Mouse (Mus musculus) spleen, adult 2 months (tissue): ENCODE results near the gene Apba1.

Experiments used
- CTCF ChIP-seq: fragments of 200-500 bp; IDR thresholded peaks from 2 replicates; pipeline ENCODE4 v1.5.1; 2011; ENCODE audit warnings: mild to moderate bottlenecking, inconsistent platforms; ENCODE audit not compliant: insufficient read depth, insufficient read length, insufficient replicate concordance; ENCODE audit errors: extremely low read depth
- POLR2A ChIP-seq: fragments of 200-500 bp; IDR thresholded peaks from 2 replicates; pipeline ENCODE4 v1.6.1; 2011; ENCODE audit warnings: low read depth, low read length, inconsistent platforms

- TF ChIP-seq POLR2A (no peak), CTCF (no peak)
Observed at GRCm38 (mm10) chr19:23764051-23764450, 5.4 kb downstream of the Apba1 start.
